Mouse (Mus musculus) liver, adult 2 months (tissue): ENCODE measurements around the gene Pde4dip.

ENCODE experiments used
- CTCF ChIP-seq: fragments of 200-500 bp; IDR thresholded peaks from 2 replicates; pipeline ENCODE4 v1.5.1; 2011; ENCODE audit warnings: low read depth, low read length, control low read depth
- POLR2A ChIP-seq: fragments of 200-500 bp; IDR thresholded peaks from 2 replicates; pipeline ENCODE4 v1.6.1; 2011; ENCODE audit warnings: low read length, control low read depth; ENCODE audit not compliant: insufficient read depth; ENCODE audit errors: extremely low read depth

DNA sequence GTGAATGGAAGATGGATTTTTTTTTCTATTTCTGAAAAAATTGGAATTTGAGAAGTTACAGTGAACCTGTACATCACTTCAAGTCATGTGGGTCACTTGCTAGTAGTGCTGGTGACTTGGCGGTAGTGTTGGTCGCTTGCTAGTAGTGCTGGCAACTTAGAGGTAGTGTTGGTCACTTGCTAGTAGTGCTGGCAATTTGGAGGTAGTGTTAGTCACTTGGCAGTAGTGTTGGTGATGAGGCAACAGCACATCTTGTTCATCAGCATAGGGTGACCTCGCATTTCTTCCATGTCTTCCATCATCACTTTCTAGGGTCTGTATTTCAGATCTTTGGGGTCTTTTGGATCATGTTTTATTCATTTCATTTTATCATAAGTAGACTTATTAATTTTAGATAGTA, 212.4 kb downstream of the Pde4dip start:
- TF ChIP-seq CTCF = no peak
- TF ChIP-seq POLR2A = no peak
